Mouse (Mus musculus): ENCODE measurements at regions not wholly inside any gene's neighbourhood (a gene's known extent, or its start where the extent isn't known, plus 50 kb on each side); places are given as distances from the start of the nearest gene placed in this dataset.
A peak's percentile ranks its signal among the peaks of the same experiment; 100 is the strongest.
"Not testable (repeated sequence)": the region's sequence is repeated elsewhere in the genome, so short reads cannot be mapped to it uniquely, and the experiment has no call there.

- H3K27me3 ChIP-seq; ATAC-seq; H3K27ac ChIP-seq; H3K4me1 ChIP-seq (replicated peaks); H3K4me2 ChIP-seq (replicated peaks); H3K36me3 ChIP-seq; H3K4me3 ChIP-seq (replicated peaks); H3K9me3 ChIP-seq; H3K9ac ChIP-seq (replicated peaks): not testable (repeated sequence)
- 49% methylated on average over 12 of the region's 12 CpGs for WGBS
Measured at GRCm38 (mm10) chr6:3201507-3201906, 197.9 kb downstream of the Samd9l start.

DNA sequence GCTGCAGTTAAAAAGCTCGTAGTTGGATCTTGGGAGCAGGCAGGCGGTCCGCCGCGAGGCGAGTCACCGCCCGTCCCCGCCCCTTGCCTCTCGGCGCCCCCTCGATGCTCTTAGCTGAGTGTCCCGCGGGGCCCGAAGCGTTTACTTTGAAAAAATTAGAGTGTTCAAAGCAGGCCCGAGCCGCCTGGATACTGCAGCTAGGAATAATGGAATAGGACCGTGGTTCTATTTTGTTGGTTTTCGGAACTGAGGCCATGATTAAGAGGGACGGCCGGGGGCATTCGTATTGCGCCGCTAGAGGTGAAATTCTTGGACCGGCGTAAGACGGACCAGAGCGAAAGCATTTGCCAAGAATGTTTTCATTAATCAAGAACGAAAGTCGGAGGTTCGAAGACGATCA is 198.3 kb downstream of the Samd9l start:
- WGBS: 64% methylated on average over 33 of the region's 33 CpGs
- no peak for ATAC-seq
- Histone ChIP-seq H3K27ac (no peak overlapping the region), H3K36me3 (no peaks in the 10 kb centered on the region), H3K27me3 (no peaks in the 10 kb centered on the region), H3K9me3 (no peaks in the 10 kb centered on the region; the same call in 1 of the 2 replicates), H3K4me2 (replicated peaks) (no peak overlapping the region), H3K9ac (replicated peaks) (no peak overlapping the region), H3K4me1 (replicated peaks) (no peaks in the 10 kb centered on the region), H3K4me3 (replicated peaks) (no peak overlapping the region)

GRCm38 (mm10) chr6:3200586-3200985 is 198.8 kb downstream of the Samd9l start:
- H3K27ac ChIP-seq; H3K9me3 ChIP-seq; H3K36me3 ChIP-seq; H3K27me3 ChIP-seq; H3K4me1 ChIP-seq (replicated peaks); H3K9ac ChIP-seq (replicated peaks); ATAC-seq; H3K4me3 ChIP-seq (replicated peaks); H3K4me2 ChIP-seq (replicated peaks): not testable (repeated sequence)
- WGBS: 92% methylated on average over 18 of the region's 18 CpGs

GRCm38 (mm10) chr6:3192424-3192820 is 206.9 kb downstream of the Samd9l start:
- H3K27ac ChIP-seq; ATAC-seq; H3K9me3 ChIP-seq; H3K27me3 ChIP-seq; H3K9ac ChIP-seq (replicated peaks); H3K4me1 ChIP-seq (replicated peaks); H3K4me3 ChIP-seq (replicated peaks); H3K36me3 ChIP-seq; H3K4me2 ChIP-seq (replicated peaks): not testable (repeated sequence)
- WGBS: 63% methylated on average over 1 of the region's 1 CpGs

- H3K4me3 ChIP-seq (replicated peaks); H3K27me3 ChIP-seq; H3K9ac ChIP-seq (replicated peaks); H3K4me1 ChIP-seq (replicated peaks); H3K9me3 ChIP-seq; H3K4me2 ChIP-seq (replicated peaks); H3K27ac ChIP-seq; H3K36me3 ChIP-seq: not testable (repeated sequence)
- WGBS: 84% methylated on average over 6 of the region's 6 CpGs
- ATAC-seq: 0 out of 2 replicates have a peak, but pooled peaks have one; percentile 43
Measured at GRCm38 (mm10) chr6:3191695-3192423, 207.5 kb downstream of the Samd9l start.

GRCm38 (mm10) chr6:3183819-3184199 is 215.6 kb downstream of the Samd9l start:
- H3K27ac ChIP-seq: no peak overlapping the region
- H3K36me3 ChIP-seq: 0 out of 2 replicates have a peak, but pooled peaks cover 4% of the 10 kb centered on the region
- no peak for ATAC-seq
- no peak overlapping the region for H3K4me3 ChIP-seq (replicated peaks)
- WGBS: 42% methylated on average over 5 of the region's 5 CpGs
- no peak overlapping the region for H3K9ac ChIP-seq (replicated peaks)
- H3K9me3 ChIP-seq: peaks cover 24% of the 10 kb centered on the region
- H3K27me3 ChIP-seq: no peaks in the 10 kb centered on the region
- no peak overlapping the region for H3K4me2 ChIP-seq (replicated peaks)
- H3K4me1 ChIP-seq (replicated peaks): no peaks in the 10 kb centered on the region

- 45% methylated on average over 33 of the region's 33 CpGs for WGBS
- H3K36me3 ChIP-seq: 0 out of 2 replicates have a peak, but pooled peaks cover 4% of the 10 kb centered on the region
- no peaks in the 10 kb centered on the region for H3K27me3 ChIP-seq
- H3K9ac ChIP-seq (replicated peaks): no peak overlapping the region
- no peaks in the 10 kb centered on the region for H3K4me1 ChIP-seq (replicated peaks)
- no peak overlapping the region for H3K27ac ChIP-seq
- peaks cover 24% of the 10 kb centered on the region for H3K9me3 ChIP-seq
- H3K4me3 ChIP-seq (replicated peaks): peak overlapping the region; percentile 12
- ATAC-seq: peak; percentile 85
- H3K4me2 ChIP-seq (replicated peaks): peak overlapping the region; percentile 35
Measured at GRCm38 (mm10) chr6:3182889-3183818, 216.2 kb downstream of the Samd9l start.

GRCm38 (mm10) chr6:3182424-3182841 is 216.9 kb downstream of the Samd9l start:
- H3K27ac ChIP-seq; H3K4me1 ChIP-seq (replicated peaks); H3K27me3 ChIP-seq; H3K9ac ChIP-seq (replicated peaks); H3K36me3 ChIP-seq: not testable (repeated sequence)
- H3K9me3 ChIP-seq: peaks cover 24% of the 10 kb centered on the region
- H3K4me3 ChIP-seq (replicated peaks): peak overlapping the region; percentile 12
- ATAC-seq: peak; percentile 71
- WGBS: 43% methylated on average over 17 of the region's 17 CpGs
- H3K4me2 ChIP-seq (replicated peaks): peak overlapping the region; percentile 35

- H3K9me3 ChIP-seq: peaks cover 24% of the 10 kb centered on the region
- H3K4me3 ChIP-seq (replicated peaks); ATAC-seq; H3K36me3 ChIP-seq; H3K27ac ChIP-seq; H3K4me1 ChIP-seq (replicated peaks); H3K9ac ChIP-seq (replicated peaks); H3K4me2 ChIP-seq (replicated peaks); H3K27me3 ChIP-seq: not testable (repeated sequence)
- WGBS: 78% methylated on average over 8 of the region's 10 CpGs
Measured at GRCm38 (mm10) chr6:3179603-3180348, 219.6 kb downstream of the Samd9l start.

- H3K36me3 ChIP-seq; H3K4me2 ChIP-seq (replicated peaks); H3K9me3 ChIP-seq; ATAC-seq; H3K27me3 ChIP-seq; H3K9ac ChIP-seq (replicated peaks); H3K4me1 ChIP-seq (replicated peaks); H3K4me3 ChIP-seq (replicated peaks); H3K27ac ChIP-seq: not testable (repeated sequence)
- 74% methylated on average over 3 of the region's 4 CpGs for WGBS
Measured at GRCm38 (mm10) chr6:3169479-3169878, 229.9 kb downstream of the Samd9l start.

DNA sequence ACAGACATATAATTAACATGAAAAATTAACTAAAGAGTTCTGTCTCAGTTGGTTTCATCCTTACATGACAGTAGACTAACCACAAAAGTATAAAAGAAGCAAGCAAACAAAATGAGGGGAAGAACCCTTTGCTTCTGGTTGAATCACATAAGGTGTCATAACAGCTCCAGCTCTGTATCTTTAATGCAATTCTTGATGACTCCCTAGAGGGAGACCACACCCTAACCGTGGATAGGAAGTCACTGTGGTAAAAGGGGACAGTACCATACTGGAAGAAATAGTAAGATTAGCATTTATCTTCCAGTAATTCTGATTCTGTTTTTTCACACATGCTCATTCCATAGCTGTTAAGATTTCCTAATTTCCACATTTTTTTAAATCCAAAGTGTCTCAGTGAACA is 233.2 kb downstream of the Samd9l start:
- not testable (repeated sequence) for H3K4me2 ChIP-seq (replicated peaks); H3K27me3 ChIP-seq; H3K9ac ChIP-seq (replicated peaks); H3K36me3 ChIP-seq; H3K4me1 ChIP-seq (replicated peaks); H3K27ac ChIP-seq; H3K4me3 ChIP-seq (replicated peaks); ATAC-seq; H3K9me3 ChIP-seq
- 40% methylated on average over 1 of the region's 1 CpGs for WGBS

DNA sequence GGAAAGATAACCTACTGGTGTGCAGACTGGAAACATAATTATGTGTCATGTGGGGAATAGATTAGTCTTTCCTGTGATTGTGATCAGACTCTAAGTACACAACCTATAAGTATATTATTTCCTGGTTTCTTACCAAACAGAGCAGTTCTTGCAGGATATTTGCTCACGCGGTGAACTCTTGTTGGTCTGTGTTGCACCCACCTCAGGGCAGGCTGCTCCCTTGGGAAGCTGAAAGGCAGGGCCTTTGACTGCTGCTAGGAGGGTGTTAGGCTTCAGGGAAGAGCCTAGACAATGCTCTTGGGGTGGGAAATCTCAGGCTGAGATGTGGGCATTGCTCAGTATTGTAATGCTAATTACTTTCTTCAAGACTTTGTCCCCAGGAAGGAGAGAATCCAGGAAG is 247.5 kb downstream of the Samd9l start:
- H3K27me3 ChIP-seq; H3K9me3 ChIP-seq; ATAC-seq; H3K4me3 ChIP-seq (replicated peaks); H3K4me2 ChIP-seq (replicated peaks); H3K36me3 ChIP-seq; H3K27ac ChIP-seq; H3K4me1 ChIP-seq (replicated peaks); H3K9ac ChIP-seq (replicated peaks): not testable (repeated sequence)
- 43% methylated on average over 2 of the region's 2 CpGs for WGBS
